Mouse (Mus musculus) hindbrain, embryonic 14.5 days (tissue): Measurements from ENCODE around the gene Psd4. TPM values are rescaled to one million over a fixed set of nuclear protein-coding genes. Genes with fewer than 3 reads are reported as not detected.

ENCODE experiments used
- polyA plus RNA-seq: library from polyadenylated mRNA; unstranded; fragments of >200 nt; fragmentation: Nextera tagmentation; extraction: Ambion mirVana; gene quantifications from 2 replicates; pipeline ENCODE4 v1.2.1, GENCODE M21; 2014

Psd4 gene
- polyA plus RNA-seq, 1 experiment from 2014 or later: 0.44 TPM

Other genes starting within 250 kb of the Psd4 start
- not detected in 2 replicates for gene Il1f8, start 214.4 kb upstream of the Psd4 start, polyA plus RNA-seq
- gene Il1f9, start 181.1 kb upstream of the Psd4 start, polyA plus RNA-seq: not detected in 2 replicates
- not detected in 2 replicates for gene Il1f6, start 152.2 kb upstream of the Psd4 start, polyA plus RNA-seq
- not detected in 2 replicates for gene Il1f5, start 90.6 kb upstream of the Psd4 start, polyA plus RNA-seq
- gene Il1f10, start 76.4 kb upstream of the Psd4 start, polyA plus RNA-seq: not detected in 2 replicates
- gene Il1rn, start 30.7 kb upstream of the Psd4 start, polyA plus RNA-seq: not detected in 2 replicates
- 24.5 and 33.0 TPM in 2 replicates for gene Pax8, start 108.0 kb downstream of the Psd4 start, polyA plus RNA-seq